16 mouse cellular contexts compared by ENCODE assay signal in the genomic region with DNA sequence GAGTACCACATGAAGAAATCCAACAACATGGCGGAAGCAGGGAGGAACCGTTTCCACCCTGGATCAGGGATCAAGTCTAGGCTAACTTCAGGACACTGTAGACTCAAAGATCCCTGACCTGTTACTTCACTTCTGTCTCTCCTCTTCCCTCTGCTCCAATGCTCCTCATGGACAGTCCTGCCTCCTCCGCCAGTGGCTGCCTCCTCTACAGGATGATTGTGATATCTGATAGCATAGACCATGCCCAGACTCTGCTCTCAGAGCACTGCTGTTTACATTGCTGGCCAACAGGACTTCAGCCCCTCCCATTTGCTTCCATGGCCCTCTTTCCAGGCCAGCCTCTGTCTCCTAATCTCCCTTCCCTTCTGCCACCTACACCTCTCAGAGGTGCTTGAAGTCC.
"Had no signal": no experiment of that assay in that cellular context is flagged by ENCODE, and none has a peak within 500 bp of the region (broad histone marks: within the 10 kb centered on the region; RNA-seq: fewer than 3 reads in every experiment).

No protein-coding gene starts in this region.

- H3K36me3 ChIP-seq: lung, embryonic 15.5 days; midbrain, embryonic 12.5 days; neural tube, embryonic 12.5 days; stomach, embryonic 15.5 days had no signal

- H3K9me3 ChIP-seq: lung, embryonic 15.5 days; midbrain, embryonic 12.5 days; neural tube, embryonic 12.5 days; stomach, embryonic 15.5 days had no signal

- DNase-seq: liver, postnatal 0 days; lung, adult 2 months; lung, postnatal 14 days; lung, postnatal 36 days; midbrain, embryonic 14.5 days; thymus, adult 2 months; thymus, postnatal 25 days; thymus, postnatal 4 days had no signal

- H3K27me3 ChIP-seq: lung, embryonic 15.5 days; megakaryocyte, embryonic 14.5 days; midbrain, embryonic 12.5 days; neural tube, embryonic 12.5 days; stomach, embryonic 15.5 days had no signal

- H3K4me3 ChIP-seq: lung, embryonic 15.5 days; megakaryocyte, embryonic 14.5 days; midbrain, embryonic 12.5 days; neural tube, embryonic 12.5 days; stomach, embryonic 15.5 days had no signal

- ATAC-seq: liver, postnatal 0 days; lung, postnatal 0 days had no signal

- H3K4me1 ChIP-seq: lung, embryonic 15.5 days; megakaryocyte, embryonic 14.5 days; stomach, embryonic 15.5 days had no signal

- H3K4me2 ChIP-seq: lung, embryonic 15.5 days; midbrain, embryonic 12.5 days; neural tube, embryonic 12.5 days; stomach, embryonic 15.5 days had no signal

- H3K9ac ChIP-seq: liver, postnatal 0 days; lung, embryonic 15.5 days; midbrain, embryonic 12.5 days; neural tube, embryonic 12.5 days; stomach, embryonic 15.5 days had no signal

- H3K27ac ChIP-seq: lung, embryonic 15.5 days; macrophage; midbrain, embryonic 12.5 days; neural tube, embryonic 12.5 days; stomach, embryonic 15.5 days; stomach, postnatal 0 days had no signal
